Mouse (Mus musculus) CH12F3 (cell line): Measurements from ENCODE around the gene Zfp663.

ENCODE experiments used
- in situ Hi-C: fragments of 300-500 bp; cut with MboI; formaldehyde crosslinking; loops from 2 replicates; pipeline ENCODE4 v1.14.3; 2020; ENCODE audit warnings: low sequenced_read_pairs

The Zfp663 gene

GRCm38 (mm10) chr2:165368496-165368895 lies at the start of gene Zfp663:
Zfp663 (minus strand) TSS chr2:165368729.
- in situ Hi-C loops, result no loop called here

- in situ Hi-C loops, result no loop called here
Measured at GRCm38 (mm10) chr2:165417291-165417690, 48.8 kb upstream of the Zfp663 start.

DNA sequence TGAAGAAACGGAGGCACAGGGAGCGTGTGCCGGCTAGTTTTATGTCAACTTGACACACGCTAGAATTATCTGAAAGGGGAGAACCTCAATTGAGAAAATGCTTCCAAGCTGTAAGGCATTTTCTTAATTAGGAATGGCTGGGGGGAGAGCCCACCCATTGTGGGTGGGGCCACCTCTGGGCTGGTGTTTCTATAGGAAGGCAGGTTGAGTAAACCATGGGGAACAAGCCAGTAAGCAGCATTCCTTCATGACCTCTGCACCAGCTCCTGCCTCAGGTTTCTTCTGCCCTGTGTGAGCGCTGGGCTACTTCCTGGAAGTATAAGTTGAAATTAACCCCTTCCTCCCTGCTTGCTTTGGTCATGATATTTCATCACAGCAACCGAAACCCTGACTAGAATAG lies 47.3 kb upstream of the Zfp663 start:
- in situ Hi-C loops, result no loop called here

GRCm38 (mm10) chr2:165415141-165415721 lies 46.7 kb upstream of the Zfp663 start:
- in situ Hi-C loops, result no loop called here

GRCm38 (mm10) chr2:165414321-165414720 lies 45.8 kb upstream of the Zfp663 start:
- in situ Hi-C loops, result no loop called here

DNA sequence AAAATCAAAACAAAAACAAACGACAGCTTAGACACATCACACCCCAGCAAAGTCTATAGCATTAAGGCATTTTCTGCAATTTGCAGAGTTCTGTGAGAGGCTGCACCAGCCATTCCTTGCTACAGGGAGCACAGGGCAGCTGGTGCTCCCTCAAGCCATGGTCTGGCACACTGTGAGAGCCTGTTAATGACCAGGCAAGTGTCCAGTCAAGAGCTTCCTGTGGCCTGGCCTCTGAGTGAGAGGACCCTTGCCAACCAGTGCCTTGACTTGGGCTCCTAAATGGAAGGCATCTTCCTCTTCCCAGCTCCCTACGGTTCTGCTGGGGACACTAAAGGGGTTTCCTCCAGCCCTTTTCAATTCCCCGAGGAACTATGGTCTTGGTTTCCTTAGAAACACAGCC lies 45.4 kb upstream of the Zfp663 start:
- in situ Hi-C loops, result no loop called here

DNA sequence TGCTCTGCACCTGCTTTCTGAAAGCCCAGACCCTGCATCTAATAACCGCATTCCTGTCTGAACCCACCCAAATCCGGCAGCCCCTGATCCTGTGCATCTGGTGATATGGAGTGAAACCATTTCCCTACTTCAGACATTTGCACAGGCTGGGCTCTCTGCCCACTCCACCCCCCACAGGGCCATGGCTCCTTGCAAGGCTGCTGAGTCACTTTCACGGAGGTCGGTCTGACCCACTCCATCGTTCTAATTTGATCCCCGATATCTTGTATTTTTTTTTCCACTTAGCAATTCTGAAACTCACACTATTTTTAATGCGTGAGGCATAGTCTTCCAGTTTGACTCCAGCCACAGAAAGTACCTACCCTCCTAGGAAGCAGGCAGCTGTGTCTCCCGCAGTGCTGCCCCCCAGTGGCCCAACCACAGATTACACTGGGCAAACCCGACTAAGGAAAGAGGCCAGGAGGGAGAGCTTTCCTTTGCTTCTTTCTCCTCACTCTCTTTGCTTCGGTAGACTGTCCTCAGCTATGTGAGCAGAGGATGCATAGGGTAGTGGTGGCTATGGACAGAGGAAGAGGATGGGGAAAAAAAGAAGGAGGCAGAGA lies 39.3 kb upstream of the Zfp663 start:
- in situ Hi-C loops, result no loop called here

- in situ Hi-C loops, result no loop called here
Measured at GRCm38 (mm10) chr2:165405351-165405750, 36.8 kb upstream of the Zfp663 start.

DNA sequence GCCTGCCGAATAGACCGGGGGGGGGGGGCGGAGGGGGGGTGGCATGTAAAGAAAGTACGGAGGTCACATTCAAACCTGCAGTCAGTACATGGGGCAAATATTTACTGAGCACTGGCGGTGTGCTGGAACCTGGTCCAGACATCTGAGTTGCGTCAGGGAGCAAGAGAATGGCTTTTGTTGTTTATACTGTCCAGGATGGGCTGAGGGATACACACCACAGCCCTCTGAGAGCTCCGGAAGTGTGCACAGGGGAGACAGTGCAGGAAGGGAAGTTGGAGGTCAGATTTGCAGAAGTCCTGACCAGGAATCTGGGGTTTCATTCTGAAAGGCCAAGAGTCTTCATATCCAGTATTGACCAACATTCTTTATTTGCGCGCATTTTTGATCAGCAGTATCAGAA lies 36.4 kb upstream of the Zfp663 start:
- in situ Hi-C loops, result no loop called here

- in situ Hi-C loops, result no loop called here
Measured at GRCm38 (mm10) chr2:165398164-165398785, 29.7 kb upstream of the Zfp663 start.

DNA sequence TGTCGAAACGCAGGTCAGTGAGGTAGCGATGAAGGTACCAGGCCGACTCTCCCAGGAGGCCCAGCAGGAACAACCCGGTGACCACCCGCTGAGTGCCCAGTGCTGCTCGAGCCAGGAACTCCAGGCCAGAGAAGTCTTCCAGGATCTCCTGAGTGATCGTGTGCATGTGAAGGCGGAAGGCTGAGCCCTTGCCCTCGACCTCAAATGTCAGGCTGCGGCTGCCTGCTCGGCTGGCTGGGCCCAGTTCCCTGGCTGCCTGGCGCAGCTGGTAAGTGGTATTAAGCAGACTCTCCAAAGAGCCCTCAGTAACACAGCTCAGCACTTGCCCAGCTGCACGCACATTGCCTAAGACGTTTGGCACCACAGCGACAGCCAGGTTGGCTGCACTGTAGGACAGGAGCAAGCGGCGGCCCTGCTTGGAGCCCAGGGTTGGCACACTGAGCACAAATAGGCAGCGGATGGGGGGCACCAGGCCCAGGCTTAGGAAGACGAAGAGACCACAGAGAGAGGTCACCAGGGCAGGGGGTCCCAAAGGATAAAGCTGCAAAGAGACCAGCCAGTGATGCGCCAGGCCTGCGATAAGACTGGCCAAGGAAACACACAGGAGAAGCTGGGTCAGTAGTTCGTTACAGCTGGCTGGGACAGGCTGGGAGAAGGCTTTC lies 29.1 kb upstream of the Zfp663 start:
- in situ Hi-C loops, result no loop called here

GRCm38 (mm10) chr2:165396831-165397501 lies 28.4 kb upstream of the Zfp663 start:
- in situ Hi-C loops, result no loop called here

- in situ Hi-C loops, result no loop called here
Measured at GRCm38 (mm10) chr2:165392156-165392555, 23.6 kb upstream of the Zfp663 start.

GRCm38 (mm10) chr2:165391561-165391960 lies 23.0 kb upstream of the Zfp663 start:
- in situ Hi-C loops, result no loop called here

GRCm38 (mm10) chr2:165389299-165389952 lies 20.9 kb upstream of the Zfp663 start:
- in situ Hi-C loops, result no loop called here

DNA sequence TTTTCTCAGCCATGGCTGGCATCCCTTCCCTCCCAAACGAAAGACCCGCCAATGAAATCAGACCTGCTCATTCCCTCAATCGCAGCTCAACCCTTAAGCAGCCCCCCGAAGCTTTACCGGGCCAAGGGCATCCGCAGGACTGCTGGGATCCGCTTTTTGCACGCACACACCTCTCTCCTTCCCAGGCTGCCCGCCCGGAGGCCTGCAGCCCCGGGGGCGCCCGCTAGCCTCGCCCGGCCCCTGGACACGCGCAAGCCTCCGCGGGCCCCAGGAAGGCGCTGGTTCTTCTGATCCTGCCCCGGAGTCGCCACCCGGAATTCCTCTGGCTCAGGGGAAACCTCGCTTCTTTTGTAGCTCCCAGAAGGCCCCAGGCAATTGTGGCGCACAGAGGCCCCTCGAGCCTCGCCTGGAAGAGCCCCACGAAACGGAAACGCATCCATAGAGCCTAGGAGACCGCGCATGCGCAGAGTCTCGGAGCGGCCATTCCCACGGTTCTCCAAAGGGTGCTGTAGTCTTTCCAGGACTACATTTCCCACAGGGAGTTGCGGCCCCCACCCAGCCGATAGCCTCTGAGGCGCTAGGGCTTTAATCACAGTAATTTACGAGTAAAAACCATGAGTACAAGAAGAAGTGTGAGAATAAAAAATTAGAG lies 19.4 kb upstream of the Zfp663 start, which contains the start of gene Zfp334:
Gene Zfp334 (minus strand): TSS at position 416 of the 652 bp plus-strand sequence.
- in situ Hi-C loops, result no loop called here

- in situ Hi-C loops, result no loop called here
Measured at GRCm38 (mm10) chr2:165387370-165387769, 18.8 kb upstream of the Zfp663 start.

GRCm38 (mm10) chr2:165380050-165380449 lies 11.5 kb upstream of the Zfp663 start:
- in situ Hi-C loops, result no loop called here

GRCm38 (mm10) chr2:165376001-165376400 lies 7.5 kb upstream of the Zfp663 start:
- in situ Hi-C loops, result no loop called here

GRCm38 (mm10) chr2:165375478-165375877 lies 6.9 kb upstream of the Zfp663 start:
- in situ Hi-C loops, result no loop called here
